Mouse (Mus musculus): ENCODE data around the gene Popdc3. TPM values are rescaled to one million over a fixed set of nuclear protein-coding genes. Genes with fewer than 3 reads are reported as not detected.

The Popdc3 gene
- 0.47 and 0.61 TPM in 2 replicates for polyA plus RNA-seq (2012; rRNA removed)

DNA sequence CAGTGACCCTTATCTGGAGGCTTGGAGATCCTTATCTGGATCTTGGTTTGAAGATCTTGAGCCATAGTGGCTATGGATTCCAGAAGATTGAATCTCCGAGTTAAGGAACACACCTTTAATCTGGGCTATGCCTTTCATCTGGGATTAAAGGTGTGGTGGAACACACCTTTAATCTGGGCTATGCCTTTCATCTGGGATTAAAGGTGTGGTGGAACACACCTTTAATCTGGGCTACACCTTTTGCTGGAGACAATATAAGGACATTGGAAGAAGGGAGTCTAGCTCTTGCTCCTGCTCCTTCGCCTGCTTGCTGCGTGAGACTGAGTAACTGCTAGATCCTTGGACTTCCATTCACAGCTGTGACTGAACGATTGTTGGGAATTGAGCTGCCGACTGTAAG is at the start of gene Popdc3:
Gene Popdc3, plus strand, starts transcription at position 301 of the 400 bp plus-strand sequence.

DNA sequence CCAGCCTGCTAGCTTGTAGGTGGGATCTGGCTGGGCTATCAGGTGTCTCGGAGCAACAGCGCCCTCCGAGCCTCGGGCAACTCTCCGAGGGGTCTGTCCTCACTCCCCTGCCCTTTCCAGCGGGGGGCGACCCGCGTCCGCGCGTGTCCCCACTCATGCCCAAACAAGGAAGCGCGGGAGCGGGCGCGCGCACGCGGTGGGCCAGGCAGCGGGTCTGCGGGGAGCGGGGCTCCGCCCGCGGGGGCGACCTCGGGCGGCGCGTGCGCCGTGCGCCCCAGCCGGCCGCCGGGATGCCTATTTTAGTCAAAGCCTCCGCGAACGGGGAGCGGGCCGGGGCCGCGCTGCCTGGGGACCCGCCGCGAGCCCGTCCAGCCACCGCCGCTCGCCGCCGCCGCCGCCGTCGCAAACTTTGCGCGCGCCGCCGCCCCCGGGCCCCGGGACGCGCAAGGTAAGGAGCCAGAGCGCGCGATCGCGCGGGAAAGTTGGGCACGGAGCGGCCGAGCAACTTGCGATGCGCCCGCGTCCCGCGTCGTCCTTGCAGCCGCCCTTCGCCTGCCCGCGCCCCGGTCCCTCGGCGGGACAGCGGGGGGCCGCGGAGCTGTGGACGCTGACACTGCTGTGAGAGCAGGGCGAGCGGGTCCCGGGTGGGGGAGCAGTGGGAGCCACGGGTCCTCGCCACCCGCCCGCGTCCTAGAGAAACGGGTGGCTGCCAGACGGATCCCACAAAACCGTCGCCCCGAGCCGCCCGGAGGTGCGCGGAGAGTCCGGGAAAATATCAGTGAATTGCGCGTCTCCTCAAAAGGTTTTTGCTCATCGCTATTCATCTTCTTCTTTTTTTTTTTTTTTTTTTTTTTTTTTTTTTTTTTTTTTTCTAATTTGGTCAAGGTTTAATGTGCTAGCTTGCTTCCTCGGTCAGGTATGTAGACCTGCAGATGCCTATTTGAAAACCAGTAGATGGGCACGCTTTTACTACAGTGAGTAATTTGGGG is 157.8 kb downstream of the Popdc3 start, which contains the start of gene Bves:
Gene Bves, plus strand, starts transcription at position 339 of the 989 bp plus-strand sequence.

Other genes with a start within 250 kb of the Popdc3 start
- 4.3 and 5.8 TPM in 2 replicates for gene Prep, start 110.9 kb upstream of the Popdc3 start, polyA plus RNA-seq (2012; rRNA removed)
- 1.7 and 1.8 TPM in 2 replicates for gene Bves, start 157.7 kb downstream of the Popdc3 start, polyA plus RNA-seq (2012; rRNA removed)

All from stomach, adult 2 months (tissue).